Mouse (Mus musculus) thymus, postnatal 0 days (tissue): Measurements from ENCODE around the gene Gfap. TPM values are rescaled to one million over a fixed set of nuclear protein-coding genes. Genes with fewer than 3 reads are reported as not detected.

Source experiments
- DNase-seq: peaks from one replicate; pipeline ENCODE4 v3.0.0-alpha.2; 2015; ENCODE audit warnings: low spot score
- polyA plus RNA-seq: library from polyadenylated mRNA; unstranded; fragments of >200 nt; fragmentation: Nextera tagmentation; extraction: Ambion mirVana; gene quantifications from 2 replicates; pipeline ENCODE4 v1.2.1, GENCODE M21; 2015

Gene Gfap
- polyA plus RNA-seq, 1 experiment from 2014 or later: 0.92 TPM

GRCm38 (mm10) chr11:102838126-102838525, 62.6 kb downstream of the Gfap start:
- DNase-seq: no peak

GRCm38 (mm10) chr11:102837385-102837784, 63.3 kb downstream of the Gfap start:
- no peak for DNase-seq

Other genes starting within 250 kb of the Gfap start
- gene Meioc, start 237.2 kb downstream of the Gfap start, polyA plus RNA-seq: 0.05 TPM in 1 of 2 replicates, not detected in the other
- gene Ccdc43, start 203.1 kb downstream of the Gfap start, polyA plus RNA-seq: 37.1 and 38.5 TPM in 2 replicates
- 1.4 and 1.7 TPM in 2 replicates for gene Adam11, start 139.5 kb downstream of the Gfap start, polyA plus RNA-seq
- gene Gjc1, start 81.2 kb downstream of the Gfap start, polyA plus RNA-seq: 4.8 TPM in 2 replicates
- 4.2 and 4.8 TPM in 2 replicates for gene Higd1b, start 65.1 kb downstream of the Gfap start, polyA plus RNA-seq
- gene Eftud2, start 19.9 kb downstream of the Gfap start, polyA plus RNA-seq: 160 and 164 TPM in 2 replicates
- 0.12 and 0.54 TPM in 2 replicates for gene Ccdc103, start 19.7 kb downstream of the Gfap start, polyA plus RNA-seq
- not detected in 2 replicates for gene Fam187a, start 15.7 kb downstream of the Gfap start, polyA plus RNA-seq
- 7.5 and 8.4 TPM in 2 replicates for gene Kif18b, start 24.2 kb upstream of the Gfap start, polyA plus RNA-seq
- gene C1ql1, start 45.8 kb upstream of the Gfap start, polyA plus RNA-seq: 0.12 TPM in 1 of 2 replicates, not detected in the other
- gene Nmt1, start 127.3 kb upstream of the Gfap start, polyA plus RNA-seq: 81.6 and 85.6 TPM in 2 replicates
- 31.3 and 39.8 TPM in 2 replicates for gene Dcakd, start 127.4 kb upstream of the Gfap start, polyA plus RNA-seq
- gene Plcd3, start 200.7 kb upstream of the Gfap start, polyA plus RNA-seq: 1.2 and 1.3 TPM in 2 replicates
- 22.0 and 23.5 TPM in 2 replicates for gene Acbd4, start 200.8 kb upstream of the Gfap start, polyA plus RNA-seq
- gene Hexim1, start 215.3 kb upstream of the Gfap start, polyA plus RNA-seq: 4.9 and 5.9 TPM in 2 replicates
- gene Hexim2, start 231.5 kb upstream of the Gfap start, polyA plus RNA-seq: 6.9 and 8.9 TPM in 2 replicates